Mouse (Mus musculus) layer of hippocampus, adult 2 months (tissue): ENCODE data around the gene Sema3c. TPM values are rescaled to one million over a fixed set of nuclear protein-coding genes. Genes with fewer than 3 reads are reported as not detected.

Experiments used
- DNase-seq, 2 experiments: peaks; one replicate each; pipeline ENCODE4 v3.0.0; 2022; ENCODE audit warnings: low spot score in 2 of 2
- H3K27ac ChIP-seq: fragments of 200-600 bp; 2 replicates; pipeline ENCODE4 v1.8.1; 2022
- H3K4me3 ChIP-seq: fragments of 200-600 bp; 2 replicates; pipeline ENCODE4 v1.8.1; 2022; ENCODE audit warnings: mild to moderate bottlenecking
- CTCF ChIP-seq: fragments of 200-600 bp; conservative IDR thresholded peaks from 2 replicates; pipeline ENCODE4 v1.8.1; 2022; ENCODE audit warnings: antibody characterized with exemption, mild to moderate bottlenecking, moderate library complexity
- total RNA-seq, 2 experiments: library from RNA; stranded (reverse); gene quantifications; 2 replicates each; pipeline ENCODE4 v1.2.3; 2021

The Sema3c gene
- total RNA-seq, 2 experiments from 2014 or later: 17.1 to 19.7 TPM

- Histone ChIP-seq H3K4me3 (no peak overlapping the region), H3K27ac (no peak overlapping the region)
- TF ChIP-seq CTCF: no peak
- DNase-seq: no peak
Observed at GRCm38 (mm10) chr5:17680862-17681261, 106.8 kb downstream of the Sema3c start.

DNA sequence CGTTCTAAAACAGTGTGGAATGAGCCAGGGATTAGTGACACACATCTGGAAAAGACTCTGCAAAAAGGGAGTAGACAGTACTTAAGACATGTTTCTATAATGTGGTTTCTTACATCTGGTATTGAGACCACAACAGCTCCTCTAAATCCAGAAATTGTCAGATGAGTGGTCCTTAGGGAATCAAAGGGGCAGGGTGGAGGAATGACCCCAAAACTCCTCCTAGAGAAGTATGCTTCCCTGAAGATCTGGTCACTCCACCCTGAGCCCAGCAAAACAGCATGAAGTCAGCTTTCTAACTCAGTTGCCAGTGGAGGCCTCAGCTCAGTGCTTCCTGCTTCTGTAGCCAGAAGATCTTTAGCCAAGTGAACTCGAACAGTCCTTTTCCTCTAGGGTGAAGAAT, 115.0 kb downstream of the Sema3c start:
- TF ChIP-seq CTCF: no peak
- DNase-seq: no peak
- Histone ChIP-seq H3K27ac (no peak overlapping the region), H3K4me3 (no peak overlapping the region)

DNA sequence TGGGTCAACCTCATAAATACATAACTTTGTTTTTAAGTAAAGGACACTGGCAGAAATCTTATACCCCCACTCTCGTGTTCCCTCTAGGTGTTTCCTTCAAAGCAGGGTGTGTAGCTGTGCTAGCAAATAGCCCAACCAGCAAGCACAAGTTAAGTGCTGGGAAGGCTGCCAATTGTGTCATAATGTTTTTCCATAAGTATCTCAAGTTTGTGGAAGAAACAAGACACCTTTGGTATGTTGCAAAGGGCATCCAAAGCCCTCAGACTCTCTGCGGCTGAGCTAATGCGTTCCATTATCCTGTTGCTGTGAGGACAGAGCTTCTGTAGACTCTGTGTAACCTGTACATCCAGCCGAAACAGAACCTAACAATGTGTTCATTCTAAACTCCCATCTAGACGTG, 115.5 kb downstream of the Sema3c start:
- no peak for DNase-seq
- no peak for TF ChIP-seq CTCF
- H3K4me3 ChIP-seq: no peak overlapping the region
- no peak overlapping the region for H3K27ac ChIP-seq

GRCm38 (mm10) chr5:17695366-17695765, 121.3 kb downstream of the Sema3c start:
- no peak overlapping the region for H3K27ac ChIP-seq
- peak; percentile 21 for DNase-seq

GRCm38 (mm10) chr5:17698905-17699304, 124.8 kb downstream of the Sema3c start:
- Histone ChIP-seq H3K27ac (no peak overlapping the region), H3K4me3 (no peak overlapping the region)
- TF ChIP-seq CTCF: no peak
- DNase-seq: no peak

More at GRCm38 (mm10) chr5:17695366-17695765, 121.3 kb downstream of the Sema3c start:
- H3K4me3 ChIP-seq: no peak overlapping the region
- TF ChIP-seq CTCF: no peak

GRCm38 (mm10) chr5:17704160-17704559, 130.1 kb downstream of the Sema3c start:
- Histone ChIP-seq H3K4me3 (no peak overlapping the region), H3K27ac (no peak overlapping the region)
- DNase-seq: no peak
- no peak for TF ChIP-seq CTCF

GRCm38 (mm10) chr5:17707086-17707485, 133.0 kb downstream of the Sema3c start:
- no peak overlapping the region for H3K27ac ChIP-seq
- no peak for TF ChIP-seq CTCF
- DNase-seq: no peak
- no peak overlapping the region for H3K4me3 ChIP-seq

DNA sequence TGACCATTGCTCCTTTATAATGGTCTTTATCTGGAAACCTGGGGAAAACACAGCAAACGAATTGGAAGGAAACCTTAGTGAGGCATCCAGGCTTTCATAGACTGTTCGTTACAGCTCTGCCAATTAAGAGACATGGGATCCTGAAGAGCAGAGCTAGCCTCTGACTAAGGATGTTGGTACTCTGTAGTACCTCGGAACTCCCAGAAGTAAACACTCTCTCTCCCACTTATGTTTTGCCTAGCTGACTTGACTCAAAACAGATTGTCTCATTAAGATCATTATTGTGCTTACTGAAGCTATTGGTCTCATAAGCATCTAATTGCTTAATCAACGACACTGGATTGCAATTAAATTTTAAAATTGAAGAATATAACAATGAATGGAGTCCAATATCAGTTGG, 138.3 kb downstream of the Sema3c start:
- no peak for TF ChIP-seq CTCF
- Histone ChIP-seq H3K27ac (no peak overlapping the region), H3K4me3 (no peak overlapping the region)
- no peak for DNase-seq

DNA sequence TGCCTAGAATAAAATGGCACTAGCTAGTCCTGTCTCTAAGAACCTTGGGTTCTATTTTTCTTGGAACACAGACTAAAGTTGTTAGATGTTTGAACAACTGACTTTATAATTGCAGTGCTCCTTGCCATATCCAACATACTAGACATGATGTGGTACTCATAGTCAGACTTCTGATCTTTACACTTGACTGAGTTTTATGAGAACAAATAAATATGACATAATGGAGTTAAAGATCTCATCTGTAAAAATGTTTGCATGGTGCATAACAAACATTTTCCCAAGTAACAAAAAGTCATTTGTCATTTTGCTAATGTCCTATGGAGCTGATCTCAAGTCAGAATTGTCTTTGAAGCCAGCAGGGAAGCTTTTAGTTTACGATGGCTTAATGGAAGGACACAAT, 141.1 kb downstream of the Sema3c start:
- no peak overlapping the region for H3K27ac ChIP-seq
- no peak for DNase-seq
- no peak overlapping the region for H3K4me3 ChIP-seq
- TF ChIP-seq CTCF: no peak

GRCm38 (mm10) chr5:17720011-17720410, 145.9 kb downstream of the Sema3c start:
- Histone ChIP-seq H3K4me3 (no peak overlapping the region), H3K27ac (no peak overlapping the region)
- DNase-seq: no peak
- TF ChIP-seq CTCF: no peak

- no peak for DNase-seq
- Histone ChIP-seq H3K27ac (no peak overlapping the region), H3K4me3 (no peak overlapping the region)
- TF ChIP-seq CTCF: no peak
Observed at GRCm38 (mm10) chr5:17724031-17724430, 149.9 kb downstream of the Sema3c start.

DNA sequence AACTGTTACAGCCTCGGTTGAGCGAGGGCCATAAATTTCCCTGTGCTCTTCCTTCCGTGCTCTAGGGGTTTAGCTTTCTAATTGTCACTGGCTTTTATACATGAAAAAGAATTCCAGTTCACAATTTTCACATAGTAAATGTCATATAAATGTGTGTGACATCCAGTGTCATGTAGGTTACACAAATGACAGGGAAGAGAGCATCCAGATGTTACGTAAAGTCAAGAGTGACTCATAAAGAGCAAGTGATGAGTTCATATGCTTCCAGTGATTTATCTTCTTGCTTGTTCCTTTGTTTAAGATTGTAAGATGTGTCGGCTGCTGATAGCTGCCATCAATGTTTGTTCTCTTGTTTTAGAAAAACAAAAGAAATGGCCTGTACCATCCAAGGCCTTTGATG, 154.0 kb downstream of the Sema3c start:
- TF ChIP-seq CTCF: no peak
- Histone ChIP-seq H3K27ac (no peak overlapping the region), H3K4me3 (no peak overlapping the region)
- no peak for DNase-seq

DNA sequence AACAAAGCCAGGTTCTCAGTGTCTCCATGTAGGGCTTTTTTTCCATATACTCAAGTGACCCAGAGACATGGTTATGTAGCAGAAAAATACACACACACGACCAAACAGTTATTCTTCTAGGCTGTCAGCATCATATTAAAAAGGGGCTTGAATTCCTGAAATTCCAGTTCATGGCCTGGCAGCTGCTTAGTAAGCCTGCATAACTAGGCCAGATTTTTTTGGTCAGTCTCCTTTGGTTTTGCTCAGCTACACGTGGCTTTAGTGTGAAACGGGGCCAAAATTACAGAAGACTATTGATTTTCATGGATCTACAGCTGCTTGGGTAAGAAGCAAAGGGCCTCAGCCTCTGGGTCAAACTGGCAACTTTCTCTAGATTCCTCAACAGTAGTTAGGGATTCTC, 165.7 kb downstream of the Sema3c start:
- no peak for DNase-seq
- no peak for TF ChIP-seq CTCF
- Histone ChIP-seq H3K4me3 (no peak overlapping the region), H3K27ac (no peak overlapping the region)

DNA sequence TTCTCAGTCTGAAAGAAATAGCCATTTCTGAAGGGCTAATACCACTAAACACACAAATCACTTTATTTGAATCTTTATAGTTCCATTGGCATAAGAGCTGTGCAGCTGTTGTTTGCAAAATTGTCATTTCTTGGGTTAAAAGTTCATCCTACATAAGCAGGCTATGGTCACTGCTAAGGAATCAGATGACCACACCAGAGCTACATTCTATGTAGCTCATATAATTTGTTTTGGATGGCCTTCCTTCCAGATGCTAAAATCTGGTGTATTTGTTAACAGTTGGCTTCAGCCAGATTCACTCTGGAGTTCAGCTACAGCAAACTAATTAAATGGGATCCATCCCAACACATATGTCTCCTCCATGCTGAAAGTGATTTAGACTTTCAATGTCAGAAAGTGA, 172.4 kb downstream of the Sema3c start:
- Histone ChIP-seq H3K27ac (no peak overlapping the region), H3K4me3 (no peak overlapping the region)
- no peak for TF ChIP-seq CTCF
- DNase-seq: no peak

DNA sequence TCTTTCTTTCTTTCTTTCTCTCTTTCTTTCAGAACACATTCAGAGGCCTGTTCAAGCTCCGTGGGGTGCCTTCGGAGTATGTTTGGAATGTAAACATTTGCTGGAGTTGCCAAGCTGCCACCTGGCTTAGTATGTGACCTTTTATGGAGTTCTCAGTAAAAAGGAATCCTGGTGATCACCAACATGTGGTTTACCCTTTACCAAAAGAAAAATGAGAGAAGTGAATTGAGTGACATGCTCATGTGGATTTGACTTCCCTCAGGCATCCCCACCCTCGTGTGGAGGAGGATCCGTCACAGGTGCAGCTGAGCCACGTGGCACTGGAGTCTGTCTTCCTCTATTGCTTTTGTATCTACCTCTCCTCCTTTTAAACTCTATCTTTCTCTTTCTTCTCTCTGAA, 173.1 kb downstream of the Sema3c start:
- no peak for TF ChIP-seq CTCF
- no peak overlapping the region for H3K4me3 ChIP-seq
- no peak overlapping the region for H3K27ac ChIP-seq
- DNase-seq: no peak
